Mouse (Mus musculus): Measurements from ENCODE around the gene Herc3.

DNA sequence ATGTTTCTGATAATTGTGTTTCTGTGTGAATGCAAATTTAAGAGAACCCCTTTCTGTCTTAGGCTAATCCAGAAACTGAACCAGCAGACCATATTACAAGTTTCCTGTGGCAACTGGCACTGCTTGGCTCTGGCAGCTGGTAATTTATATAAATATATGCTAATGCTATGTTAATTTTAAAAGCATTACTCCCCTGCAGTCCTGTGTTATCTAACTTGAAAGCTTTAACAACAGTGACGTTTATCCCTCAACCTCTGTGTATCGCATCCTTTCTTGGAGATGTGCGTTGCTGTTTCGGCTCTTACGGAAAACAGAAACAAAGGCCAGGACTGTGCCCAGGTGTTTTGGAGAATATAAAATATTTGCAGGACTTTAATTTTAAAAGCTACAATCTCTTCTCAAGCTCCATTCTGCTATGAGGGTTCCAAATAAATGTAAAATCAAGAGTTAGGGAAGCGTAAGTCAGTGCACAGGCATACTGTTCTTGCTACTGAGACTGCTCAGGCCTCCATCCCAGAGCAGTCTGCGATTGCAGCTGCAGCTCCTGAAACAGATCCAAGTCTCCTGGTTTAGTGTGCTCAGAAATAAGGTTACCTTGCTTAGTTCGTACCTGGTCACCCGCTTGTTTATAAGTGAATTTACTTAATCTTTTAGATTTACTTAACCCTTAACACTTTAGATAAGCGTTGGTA is 24.6 kb downstream of the Herc3 start:
- no peak for TF ChIP-seq TAL1 (conservative IDR thresholded peaks at IDR 0.05; ENCODE audit: low read depth, low read length)
- no peak for TF ChIP-seq CTCF (IDR thresholded peaks at IDR 0.05; ENCODE audit: low read depth, low read length)
- no peak for TF ChIP-seq GATA1 (IDR thresholded peaks at IDR 0.05; ENCODE audit: borderline replicate concordance, low read length)
- TF ChIP-seq POLR2AphosphoS5 (IDR thresholded peaks at IDR 0.05; ENCODE audit: insufficient replicate concordance, low read depth, low read length), result no peak

Measured in G1E (cell line).